Mouse (Mus musculus): ENCODE results near the gene Stk16.
A peak's percentile ranks its signal among the peaks of the same experiment; 100 is the strongest.

The Stk16 gene

GRCm38 (mm10) chr1:75210136-75211087 is at the start of gene Stk16, which contains the start of gene Glb1l:
Gene Stk16 (plus strand): TSS chr1:75210838.
Gene Glb1l (minus strand): TSS chr1:75210813.
- peak; percentile 96 to 98 for DNase-seq (ENCODE audit: low spot score in 2 of 2)

- DNase-seq (ENCODE audit: low spot score in 2 of 2) = no peak
These were observed 42.6 kb upstream of the Stk16 start for GRCm38 (mm10) chr1:75168093-75168471.

GRCm38 (mm10) chr1:75168472-75169464 is 41.9 kb upstream of the Stk16 start, which contains the start of gene Zfand2b:
Gene Zfand2b (plus strand): TSS chr1:75168646.
- peak; percentile 99 for DNase-seq (ENCODE audit: low spot score in 2 of 2)

- DNase-seq (ENCODE audit: low spot score in 2 of 2) = peak; percentile 68 to 69
These were observed 31.1 kb upstream of the Stk16 start for GRCm38 (mm10) chr1:75179334-75180104.

- peak; percentile 86 to 95 for DNase-seq (ENCODE audit: low spot score in 2 of 2)
These were observed 30.5 kb upstream of the Stk16 start, which contains the start of gene Abcb6 for GRCm38 (mm10) chr1:75180105-75180590. Gene Abcb6 (minus strand): TSS chr1:75180392.

GRCm38 (mm10) chr1:75180741-75181140 is 29.9 kb upstream of the Stk16 start:
- no peak for DNase-seq (ENCODE audit: low spot score in 2 of 2)

GRCm38 (mm10) chr1:75181377-75181870 is 29.2 kb upstream of the Stk16 start:
- DNase-seq (ENCODE audit: low spot score in 2 of 2) = no peak

GRCm38 (mm10) chr1:75182160-75182559 is 28.5 kb upstream of the Stk16 start:
- no peak for DNase-seq (ENCODE audit: low spot score in 2 of 2)

- DNase-seq (ENCODE audit: low spot score in 2 of 2) = no peak
These were observed 25.1 kb upstream of the Stk16 start for GRCm38 (mm10) chr1:75185495-75185894.

GRCm38 (mm10) chr1:75187126-75187525 is 23.5 kb upstream of the Stk16 start:
- no peak for DNase-seq (ENCODE audit: low spot score in 2 of 2)

- no peak for DNase-seq (ENCODE audit: low spot score in 2 of 2)
These were observed 22.6 kb upstream of the Stk16 start for GRCm38 (mm10) chr1:75187914-75188483.

- DNase-seq (ENCODE audit: low spot score in 2 of 2) = peak in 1 of 2 experiments; percentile 31
These were observed 20.1 kb upstream of the Stk16 start for GRCm38 (mm10) chr1:75190577-75190976.

- peak in 1 of 2 experiments; percentile 48 for DNase-seq (ENCODE audit: low spot score in 2 of 2)
These were observed 19.4 kb upstream of the Stk16 start for GRCm38 (mm10) chr1:75191258-75191621.

GRCm38 (mm10) chr1:75191622-75192402 is 18.8 kb upstream of the Stk16 start, which contains the start of the genes Ankzf1 and Atg9a:
Gene Ankzf1 (plus strand): TSS chr1:75192151.
Gene Atg9a (minus strand): TSS chr1:75192196.
- DNase-seq (ENCODE audit: low spot score in 2 of 2) = peak; percentile 87 to 94

- DNase-seq (ENCODE audit: low spot score in 2 of 2) = peak; percentile 46 to 58
These were observed 18.2 kb upstream of the Stk16 start for GRCm38 (mm10) chr1:75192452-75192851.

GRCm38 (mm10) chr1:75201236-75201635 is 9.4 kb upstream of the Stk16 start:
- no peak for DNase-seq (ENCODE audit: low spot score in 2 of 2)

- peak; percentile 61 to 70 for DNase-seq (ENCODE audit: low spot score in 2 of 2)
These were observed 1.5 kb upstream of the Stk16 start for GRCm38 (mm10) chr1:75208967-75209678.

GRCm38 (mm10) chr1:75211141-75211708 is 587 bp downstream of the Stk16 start:
- no peak for DNase-seq (ENCODE audit: low spot score in 2 of 2)

Data from spleen, postnatal 10 days (tissue).